Mouse (Mus musculus) midbrain, postnatal 0 days (tissue): ENCODE results near the gene Ercc4. TPM values are rescaled to one million over a fixed set of nuclear protein-coding genes. Genes with fewer than 3 reads are reported as not detected.

Experiments
- ATAC-seq: fragments of 200-750 bp; cut with Nextera tagmentation; 2 replicates; pipeline ENCODE4 v1.8.0; 2017; ENCODE audit warnings: moderate number of reproducible peaks, mild to moderate bottlenecking, moderate TSS enrichment, moderate library complexity; ENCODE audit not compliant: low FRiP score
- DNase-seq: peaks from one replicate; pipeline ENCODE4 v3.0.0-alpha.2; 2015; ENCODE audit warnings: low spot score
- H3K27ac ChIP-seq: fragments of 300-500 bp; sonication (generic); 2 replicates; pipeline ENCODE4 v1.5.1; 2014; ENCODE audit warnings: low read depth, mild to moderate bottlenecking, low read length, mixed read lengths
- H3K27me3 ChIP-seq: fragments of 300-500 bp; sonication (generic); 2 replicates; pipeline ENCODE4 v1.6.1; 2014; ENCODE audit warnings: low read length, control low read depth, mixed read lengths; ENCODE audit not compliant: insufficient read depth
- H3K36me3 ChIP-seq: fragments of 300-500 bp; sonication (generic); 2 replicates; pipeline ENCODE4 v1.6.1; 2014; ENCODE audit warnings: low read length, control low read depth, mixed read lengths; ENCODE audit not compliant: insufficient read depth
- H3K4me1 ChIP-seq: fragments of 300-500 bp; sonication (generic); 2 replicates; pipeline ENCODE4 v1.6.1; 2014; ENCODE audit warnings: mild to moderate bottlenecking, control low read depth, antibody characterized with exemption, low read length, mixed read lengths; ENCODE audit not compliant: insufficient read depth
- H3K4me2 ChIP-seq: fragments of 300-500 bp; sonication (generic); 2 replicates; pipeline ENCODE4 v1.6.1; 2014; ENCODE audit warnings: low read depth, mild to moderate bottlenecking, low read length, mixed read lengths; ENCODE audit not compliant: poor library complexity, severe bottlenecking
- H3K4me3 ChIP-seq: fragments of 300-500 bp; sonication (generic); 2 replicates; pipeline ENCODE4 v1.5.1; 2014; ENCODE audit warnings: low read depth, mild to moderate bottlenecking, low read length, moderate library complexity
- H3K9ac ChIP-seq: fragments of 300-500 bp; sonication (generic); replicated peaks from 2 replicates; pipeline ENCODE4 v1.6.1; 2014; ENCODE audit warnings: mild to moderate bottlenecking, low read length, moderate library complexity, mixed read lengths; ENCODE audit not compliant: poor library complexity, severe bottlenecking
- H3K9me3 ChIP-seq: fragments of 300-500 bp; sonication (generic); 2 replicates; pipeline ENCODE4 v1.6.1; 2016; ENCODE audit warnings: low read length, control low read depth
- CTCF ChIP-seq: IDR thresholded peaks from 2 replicates; pipeline ENCODE4 v1.5.1; 2016; ENCODE audit warnings: antibody characterized with exemption, mild to moderate bottlenecking
- WGBS: fragments of 180-500 bp; shearing (Covaris S2); extraction: QIAGEN DNeasy Blood & Tissue Kit; methylation state at CpG from one replicate; pipeline ENCODE4 v1.1.7; 2014; 5-methylcytosine and 5-hydroxymethylcytosine counted together
- polyA plus RNA-seq: library from polyadenylated mRNA; unstranded; fragments of >200 nt; fragmentation: Nextera tagmentation; extraction: Ambion mirVana; gene quantifications from 2 replicates; pipeline ENCODE4 v1.2.1, GENCODE M21; 2015
- total RNA-seq: library from RNA; depleted of rRNA; stranded (reverse); fragments of >200 nt; gene quantifications from 2 replicates; pipeline ENCODE4 v1.2.3, GENCODE M21; 2014; rRNA removed

The Ercc4 gene
- 23.4 and 24.8 TPM in 2 replicates for total RNA-seq
- 14.3 and 15.3 TPM in 2 replicates for polyA plus RNA-seq

GRCm38 (mm10) chr16:13109156-13109989, at the start of gene Ercc4:
TSS of gene Ercc4 (plus strand) at chr16:13109684.
- peak within 1 kb of the TSS; percentile 70 for H3K4me2 ChIP-seq
- no peaks in the 10 kb centered on the region for H3K9me3 ChIP-seq
- ATAC-seq (peak; percentile 97), DNase-seq (peak; percentile 98)
- under 1% methylated on average over 53 of the region's 53 CpGs for WGBS
- peak; percentile 89 for TF ChIP-seq CTCF
- peak within 1 kb of the TSS; percentile 91 for H3K9ac ChIP-seq
- H3K27me3 ChIP-seq, result no peaks in the 10 kb centered on the region
- H3K36me3 ChIP-seq, result peaks cover 4% of the 10 kb centered on the region; the same call in 1 of the 2 replicates
- peak within 1 kb of the TSS; percentile 91 for H3K27ac ChIP-seq
- peaks cover 7% of the 10 kb centered on the region; the same call in 1 of the 2 replicates for H3K4me1 ChIP-seq
- peak within 1 kb of the TSS; percentile 69 for H3K4me3 ChIP-seq

- WGBS, result 35% methylated on average over 10 of the region's 10 CpGs
- Histone ChIP-seq H3K9ac (no peak overlapping the region), H3K27me3 (no peaks in the 10 kb centered on the region), H3K4me3 (no peak overlapping the region), H3K9me3 (no peaks in the 10 kb centered on the region), H3K36me3 (no peaks in the 10 kb centered on the region), H3K4me2 (no peak overlapping the region), H3K27ac (no peak overlapping the region), H3K4me1 (no peaks in the 10 kb centered on the region)
- no peak for ATAC-seq
- no peak for TF ChIP-seq CTCF
- no peak for DNase-seq
These were observed 48.4 kb upstream of the Ercc4 start for GRCm38 (mm10) chr16:13061113-13061512.

- H3K9ac ChIP-seq, result no peak overlapping the region
- H3K27me3 ChIP-seq, result no peaks in the 10 kb centered on the region
- no peaks in the 10 kb centered on the region for H3K4me1 ChIP-seq
- DNase-seq (no peak), ATAC-seq (no peak)
- H3K27ac ChIP-seq, result no peak overlapping the region
- WGBS, result 86% methylated on average over 4 of the region's 4 CpGs
- TF ChIP-seq CTCF, result no peak
- H3K36me3 ChIP-seq, result no peaks in the 10 kb centered on the region
- no peaks in the 10 kb centered on the region for H3K9me3 ChIP-seq
- H3K4me2 ChIP-seq, result no peak overlapping the region
- H3K4me3 ChIP-seq, result no peak overlapping the region
These were observed 35.3 kb upstream of the Ercc4 start for GRCm38 (mm10) chr16:13074176-13074575.

GRCm38 (mm10) chr16:13080161-13080560, 29.3 kb upstream of the Ercc4 start:
- peak; percentile 26 for DNase-seq
- TF ChIP-seq CTCF, result peak; percentile 46
- 71% methylated on average over 6 of the region's 6 CpGs for WGBS

GRCm38 (mm10) chr16:13083155-13083798, 26.2 kb upstream of the Ercc4 start:
- no peak for TF ChIP-seq CTCF
- Histone ChIP-seq H3K9me3 (no peaks in the 10 kb centered on the region), H3K4me3 (no peak overlapping the region), H3K27me3 (no peaks in the 10 kb centered on the region), H3K36me3 (no peaks in the 10 kb centered on the region), H3K27ac (no peak overlapping the region), H3K4me2 (no peak overlapping the region), H3K4me1 (no peaks in the 10 kb centered on the region), H3K9ac (no peak overlapping the region)
- DNase-seq (no peak), ATAC-seq (no peak)
- 59% methylated on average over 6 of the region's 6 CpGs for WGBS

More at GRCm38 (mm10) chr16:13080161-13080560, 29.3 kb upstream of the Ercc4 start:
- Histone ChIP-seq H3K4me2 (no peak overlapping the region), H3K4me3 (no peak overlapping the region), H3K36me3 (no peaks in the 10 kb centered on the region), H3K9ac (no peak overlapping the region), H3K9me3 (no peaks in the 10 kb centered on the region), H3K27ac (no peak overlapping the region), H3K4me1 (no peaks in the 10 kb centered on the region), H3K27me3 (no peaks in the 10 kb centered on the region)
- no peak for ATAC-seq

- no peak overlapping the region for H3K4me3 ChIP-seq
- H3K36me3 ChIP-seq, result peaks cover 4% of the 10 kb centered on the region; the same call in 1 of the 2 replicates
- DNase-seq, result no peak
- H3K4me1 ChIP-seq, result peaks cover 7% of the 10 kb centered on the region; the same call in 1 of the 2 replicates
- H3K9ac ChIP-seq, result 0 out of 2 replicates have a peak overlapping the region, but pooled peaks have one; percentile 26
- no peaks in the 10 kb centered on the region for H3K9me3 ChIP-seq
- H3K27ac ChIP-seq, result no peak overlapping the region
- WGBS, result 86% methylated on average over 12 of the region's 12 CpGs
- no peaks in the 10 kb centered on the region for H3K27me3 ChIP-seq
- ATAC-seq, result no peak
- H3K4me2 ChIP-seq, result no peak overlapping the region
- TF ChIP-seq CTCF, result no peak
These were observed 1.1 kb upstream of the Ercc4 start for GRCm38 (mm10) chr16:13108356-13108755.
